Mouse (Mus musculus) lung, adult 2 months (tissue): Measurements from ENCODE around the gene 2310034G01Rik.

Source experiments
- CTCF ChIP-seq: fragments of 200-500 bp; IDR thresholded peaks from 2 replicates; pipeline ENCODE4 v1.5.1; 2011; ENCODE audit warnings: mild to moderate bottlenecking, low read length, control low read depth; ENCODE audit not compliant: insufficient read depth
- POLR2A ChIP-seq: fragments of 200-500 bp; IDR thresholded peaks from 2 replicates; pipeline ENCODE4 v1.6.1; 2011; ENCODE audit warnings: low read depth, mild to moderate bottlenecking, control low read depth, low read length, borderline replicate concordance; ENCODE audit errors: extremely low read depth

DNA sequence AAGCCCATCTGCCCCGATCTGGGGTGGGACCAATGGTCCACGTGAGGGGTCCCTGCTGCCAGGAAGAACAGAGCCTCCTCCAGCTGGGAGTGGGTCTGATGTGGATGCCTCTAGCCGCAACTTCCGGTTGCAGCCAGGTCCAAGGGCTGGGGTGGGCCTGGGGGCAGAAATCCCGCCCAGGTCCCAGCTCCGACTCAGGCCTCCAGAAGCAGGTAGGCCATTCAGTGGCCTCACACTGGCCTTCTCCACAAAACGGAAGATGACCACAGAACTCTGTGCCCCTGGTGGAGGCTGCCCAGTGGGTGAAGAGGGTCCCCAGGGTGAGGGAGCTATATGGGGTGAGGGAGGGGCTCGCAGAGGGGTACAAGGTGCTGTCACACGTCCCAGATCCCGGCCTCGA lies 25.7 kb downstream of the 2310034G01Rik start:
- no peak for TF ChIP-seq CTCF
- TF ChIP-seq POLR2A: no peak
